Mouse (Mus musculus): ENCODE results near the gene Plin5. TPM values are rescaled to one million over a fixed set of nuclear protein-coding genes. Genes with fewer than 3 reads are reported as not detected.
A peak's percentile ranks its signal among the peaks of the same experiment; 100 is the strongest.

Plin5 gene
- polyA plus RNA-seq, 1 experiment from 2014 or later: 57.3 TPM

DNA sequence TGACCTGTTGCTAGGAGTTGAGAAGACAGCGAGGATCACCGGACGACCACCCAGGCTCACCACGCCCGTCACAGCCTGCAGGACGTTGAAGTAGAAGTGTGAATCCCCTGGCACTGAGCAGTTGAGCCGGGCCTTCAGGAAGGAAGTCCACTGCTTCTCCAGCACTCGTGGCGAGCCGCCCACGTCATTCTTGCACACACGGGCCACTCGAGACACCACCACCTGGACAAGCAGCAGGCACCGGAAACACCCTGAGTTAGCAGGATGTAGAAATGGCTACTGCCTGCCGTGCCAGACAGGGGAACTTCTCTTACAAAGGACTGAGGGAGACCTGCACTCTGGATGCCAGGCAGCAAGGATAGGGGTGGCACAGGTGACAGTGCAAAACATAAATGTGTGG, 10.8 kb upstream of the Plin5 start:
- no peak overlapping the region for H3K4me3 ChIP-seq (ENCODE audit: low read depth, low read length)
- no peaks in the 10 kb centered on the region; the same call in 1 of the 2 replicates for H3K9me3 ChIP-seq (ENCODE audit: low read length)
- peaks cover 13% of the 10 kb centered on the region for H3K4me1 ChIP-seq (ENCODE audit: insufficient read depth)
- H3K27me3 ChIP-seq (ENCODE audit: insufficient read depth, low read length): no peaks in the 10 kb centered on the region
- TF ChIP-seq CTCF (IDR thresholded peaks at IDR 0.05; ENCODE audit: low read depth) (no peak), EP300 (IDR thresholded peaks at IDR 0.05; ENCODE audit: low read depth) (no peak)
- no peak overlapping the region for H3K4me2 ChIP-seq (ENCODE audit: low read depth, low read length)
- peaks cover 20% of the 10 kb centered on the region for H3K36me3 ChIP-seq (replicated peaks; ENCODE audit: insufficient read depth, low read length)
- DNase-seq (peak; percentile 24), ATAC-seq (no peak)
- H3K27ac ChIP-seq (ENCODE audit: low read depth): no peak overlapping the region
- 64% methylated on average over 15 of the region's 15 CpGs for WGBS (ENCODE audit: insufficient replicate concordance)
- no peak overlapping the region for H3K9ac ChIP-seq (replicated peaks)

DNA sequence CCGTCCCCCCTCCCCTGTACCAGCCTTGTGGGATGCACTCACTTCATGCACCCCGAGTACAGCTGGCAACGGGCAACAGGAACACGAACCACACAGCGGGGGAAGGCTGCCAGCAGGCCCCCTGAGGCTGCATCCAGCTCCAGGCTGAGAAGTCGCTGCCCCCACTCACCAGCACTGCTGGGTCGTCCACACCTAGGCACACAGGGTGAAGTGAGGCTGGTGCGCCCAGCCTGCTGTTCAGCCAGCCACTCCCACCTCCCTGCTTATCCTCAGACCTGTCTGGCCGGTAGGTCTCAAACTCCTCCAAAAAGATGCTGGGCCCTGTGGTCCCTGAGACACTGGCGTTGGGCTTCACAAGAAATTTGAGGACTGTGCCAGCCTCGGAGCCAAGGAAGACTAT, 8.8 kb upstream of the Plin5 start:
- no peaks in the 10 kb centered on the region for H3K27me3 ChIP-seq (ENCODE audit: insufficient read depth, low read length)
- peaks cover 5% of the 10 kb centered on the region; the same call in 1 of the 2 replicates for H3K4me1 ChIP-seq (ENCODE audit: insufficient read depth)

DNA sequence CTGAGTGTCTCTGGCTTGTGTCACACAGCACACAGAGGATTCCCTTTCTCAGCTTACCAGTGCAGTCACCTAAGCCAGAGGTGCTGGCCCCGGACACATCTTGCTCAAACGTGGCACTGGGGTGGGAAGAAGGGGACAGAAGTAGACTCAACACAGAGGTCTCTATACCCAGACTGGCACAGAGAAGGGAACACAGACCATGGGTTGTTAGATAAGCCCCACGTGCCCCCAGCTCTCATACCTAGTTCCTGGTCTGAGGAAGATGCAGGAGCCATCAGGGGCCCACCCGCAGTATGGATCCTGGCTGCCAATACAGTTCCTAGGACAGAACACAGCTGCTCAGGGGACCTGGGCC, 7.9 kb upstream of the Plin5 start:
- ATAC-seq (no peak), DNase-seq (no peak)
- H3K4me1 ChIP-seq (ENCODE audit: insufficient read depth): peaks cover 5% of the 10 kb centered on the region; the same call in 1 of the 2 replicates
- WGBS (ENCODE audit: insufficient replicate concordance): 87% methylated on average over 4 of the region's 4 CpGs
- no peak overlapping the region for H3K4me2 ChIP-seq (ENCODE audit: low read depth, low read length)
- no peaks in the 10 kb centered on the region for H3K9me3 ChIP-seq (ENCODE audit: low read length)
- TF ChIP-seq CTCF (IDR thresholded peaks at IDR 0.05; ENCODE audit: low read depth): no peak
- no peak for TF ChIP-seq EP300 (IDR thresholded peaks at IDR 0.05; ENCODE audit: low read depth)
- H3K36me3 ChIP-seq (replicated peaks; ENCODE audit: insufficient read depth, low read length): peaks cover 12% of the 10 kb centered on the region
- H3K27me3 ChIP-seq (ENCODE audit: insufficient read depth, low read length): peaks cover 4% of the 10 kb centered on the region; the same call in 1 of the 2 replicates
- H3K9ac ChIP-seq (replicated peaks): no peak overlapping the region
- no peak overlapping the region for H3K27ac ChIP-seq (ENCODE audit: low read depth)
- H3K4me3 ChIP-seq (ENCODE audit: low read depth, low read length): no peak overlapping the region

More for the DNA sequence above, 8.8 kb upstream of the Plin5 start:
- TF ChIP-seq CTCF (IDR thresholded peaks at IDR 0.05; ENCODE audit: low read depth): no peak
- TF ChIP-seq EP300 (IDR thresholded peaks at IDR 0.05; ENCODE audit: low read depth): no peak
- H3K4me2 ChIP-seq (ENCODE audit: low read depth, low read length): no peak overlapping the region
- no peak overlapping the region for H3K4me3 ChIP-seq (ENCODE audit: low read depth, low read length)
- ATAC-seq (no peak), DNase-seq (no peak)
- peaks cover 18% of the 10 kb centered on the region for H3K36me3 ChIP-seq (replicated peaks; ENCODE audit: insufficient read depth, low read length)
- no peak overlapping the region for H3K9ac ChIP-seq (replicated peaks)
- no peaks in the 10 kb centered on the region; the same call in 1 of the 2 replicates for H3K9me3 ChIP-seq (ENCODE audit: low read length)
- no peak overlapping the region for H3K27ac ChIP-seq (ENCODE audit: low read depth)
- 79% methylated on average over 11 of the region's 11 CpGs for WGBS (ENCODE audit: insufficient replicate concordance)

DNA sequence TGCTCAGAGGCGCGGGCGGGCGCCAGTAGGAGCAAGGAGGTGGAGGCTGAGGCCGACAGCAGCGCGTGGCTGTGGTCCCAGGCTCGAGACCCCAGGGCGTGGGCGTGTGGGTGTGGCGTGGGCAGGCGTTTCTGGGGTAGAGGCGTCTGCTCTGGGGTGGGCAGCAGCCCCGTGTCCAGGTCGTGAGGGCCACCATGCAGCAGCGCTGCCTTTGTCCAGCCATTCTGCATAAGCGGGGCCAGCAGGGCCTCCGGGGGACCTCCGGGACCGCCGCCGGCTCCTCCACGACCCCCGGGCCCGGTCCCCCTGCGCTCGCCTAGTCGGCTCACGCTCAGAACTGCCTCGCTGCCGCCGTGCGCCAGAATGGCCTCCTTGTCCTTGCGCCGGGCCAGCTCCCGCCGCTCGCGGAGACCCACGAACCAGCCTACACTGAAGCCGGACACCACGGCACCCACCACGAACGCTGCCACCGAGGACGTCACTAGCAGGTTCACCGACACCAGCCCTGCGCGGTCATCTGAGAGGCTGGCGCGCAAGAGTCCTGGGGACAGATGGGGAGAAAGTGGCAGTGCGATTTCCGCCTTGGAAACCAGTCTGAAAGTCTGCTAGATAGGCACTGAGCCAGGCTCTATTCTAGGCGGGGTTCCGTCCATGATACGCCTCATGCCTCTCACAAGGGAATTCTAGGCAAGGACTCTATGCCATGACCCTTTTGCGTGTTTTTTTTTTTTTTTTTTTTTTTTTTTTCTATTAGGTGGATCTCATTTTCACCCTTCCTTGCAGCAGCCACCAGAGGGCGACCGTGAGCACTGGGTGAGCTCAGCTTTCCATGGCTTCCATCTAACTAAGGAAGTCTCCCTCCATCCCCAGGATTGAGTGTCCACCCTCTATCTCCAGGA, 7.2 kb upstream of the Plin5 start:
- Histone ChIP-seq H3K9me3 (ENCODE audit: low read length) (no peaks in the 10 kb centered on the region), H3K9ac (replicated peaks) (peak overlapping the region; percentile 54), H3K27me3 (ENCODE audit: insufficient read depth, low read length) (peaks cover 9% of the 10 kb centered on the region; the same call in 1 of the 2 replicates), H3K36me3 (replicated peaks; ENCODE audit: insufficient read depth, low read length) (peaks cover 8% of the 10 kb centered on the region), H3K4me2 (ENCODE audit: low read depth, low read length) (peak overlapping the region; percentile 70), H3K4me1 (ENCODE audit: insufficient read depth) (peaks cover 5% of the 10 kb centered on the region; the same call in 1 of the 2 replicates), H3K27ac (ENCODE audit: low read depth) (peak overlapping the region; percentile 34; the same call in 1 of the 2 replicates), H3K4me3 (ENCODE audit: low read depth, low read length) (peak overlapping the region; percentile 25)
- ATAC-seq (peak; percentile 6; the same call in 1 of the 2 replicates), DNase-seq (peak; percentile 83)
- TF ChIP-seq EP300 (IDR thresholded peaks at IDR 0.05; ENCODE audit: low read depth): no peak
- TF ChIP-seq CTCF (IDR thresholded peaks at IDR 0.05; ENCODE audit: low read depth): peak; percentile 85
- WGBS (ENCODE audit: insufficient replicate concordance): 36% methylated on average over 57 of the region's 59 CpGs

DNA sequence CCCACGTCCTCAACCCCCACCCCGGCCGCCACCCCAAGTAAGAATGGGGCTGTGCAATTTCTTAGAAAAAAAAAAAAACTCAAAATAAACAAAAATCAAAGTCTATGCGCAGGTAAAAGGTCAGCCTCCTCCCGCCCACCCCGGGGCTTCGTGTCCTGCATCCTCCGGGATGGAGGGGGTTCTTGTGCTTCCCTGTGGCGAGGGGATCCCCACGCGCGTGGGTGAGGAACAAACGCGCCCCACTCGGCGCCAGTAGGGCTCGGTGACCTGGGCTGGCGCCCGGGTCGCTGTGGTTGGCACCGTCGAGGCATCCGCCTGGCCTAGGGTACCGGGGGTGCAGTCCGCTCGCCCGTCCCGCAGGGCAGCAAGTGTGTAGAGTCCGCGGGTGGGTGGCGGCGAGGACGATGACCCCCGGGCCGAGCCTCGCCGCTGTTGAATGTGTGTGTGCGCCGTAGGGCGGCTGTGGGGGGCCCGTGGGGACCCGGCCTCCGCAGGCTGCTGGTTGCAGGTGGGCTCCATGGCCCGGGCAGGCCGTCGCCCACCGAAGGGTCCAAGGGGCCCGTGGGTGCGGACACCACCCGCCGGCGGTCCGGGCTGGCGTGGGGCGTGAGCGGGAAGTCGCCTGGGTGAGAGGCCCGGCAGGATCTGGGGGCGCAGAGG, 6.4 kb upstream of the Plin5 start:
- 62% methylated on average over 54 of the region's 59 CpGs for WGBS (ENCODE audit: insufficient replicate concordance)
- Histone ChIP-seq H3K4me3 (ENCODE audit: low read depth, low read length) (peak overlapping the region; percentile 25), H3K9me3 (ENCODE audit: low read length) (no peaks in the 10 kb centered on the region), H3K9ac (replicated peaks) (peak overlapping the region; percentile 54), H3K27me3 (ENCODE audit: insufficient read depth, low read length) (peaks cover 9% of the 10 kb centered on the region; the same call in 1 of the 2 replicates), H3K36me3 (replicated peaks; ENCODE audit: insufficient read depth, low read length) (peaks cover 2% of the 10 kb centered on the region; the same call in 1 of the 2 replicates), H3K4me1 (ENCODE audit: insufficient read depth) (peaks cover 5% of the 10 kb centered on the region), H3K27ac (ENCODE audit: low read depth) (peak overlapping the region; percentile 34; the same call in 1 of the 2 replicates), H3K4me2 (ENCODE audit: low read depth, low read length) (peak overlapping the region; percentile 70)
- TF ChIP-seq CTCF (IDR thresholded peaks at IDR 0.05; ENCODE audit: low read depth) (no peak), EP300 (IDR thresholded peaks at IDR 0.05; ENCODE audit: low read depth) (no peak)
- ATAC-seq: no peak
- no peak for DNase-seq

DNA sequence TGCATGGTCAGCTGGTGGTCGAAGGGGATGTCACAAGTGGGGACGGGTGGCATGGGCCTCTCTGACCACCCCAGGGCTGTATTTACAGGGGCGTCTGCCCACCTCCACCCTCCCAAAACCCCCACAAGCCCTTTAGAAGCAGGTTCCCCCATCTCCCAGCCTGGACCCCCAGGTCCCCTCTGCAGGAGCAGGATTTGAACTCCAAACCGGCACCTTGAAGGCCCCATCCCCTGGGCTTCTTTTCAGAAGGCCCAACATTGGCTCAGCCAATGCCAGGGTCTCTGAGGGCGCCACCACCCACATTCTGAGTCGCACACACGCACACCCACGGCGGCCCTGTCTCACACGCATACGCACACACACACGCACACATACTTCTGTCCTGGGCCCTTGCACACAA, 5.8 kb upstream of the Plin5 start:
- no peak overlapping the region for H3K9ac ChIP-seq (replicated peaks)
- WGBS (ENCODE audit: insufficient replicate concordance): 83% methylated on average over 12 of the region's 12 CpGs
- no peak for TF ChIP-seq EP300 (IDR thresholded peaks at IDR 0.05; ENCODE audit: low read depth)
- TF ChIP-seq CTCF (IDR thresholded peaks at IDR 0.05; ENCODE audit: low read depth): no peak
- H3K36me3 ChIP-seq (replicated peaks; ENCODE audit: insufficient read depth, low read length): peaks cover 2% of the 10 kb centered on the region; the same call in 1 of the 2 replicates
- ATAC-seq (no peak), DNase-seq (no peak)
- H3K4me1 ChIP-seq (ENCODE audit: insufficient read depth): peaks cover 5% of the 10 kb centered on the region
- no peak overlapping the region for H3K4me2 ChIP-seq (ENCODE audit: low read depth, low read length)
- H3K27me3 ChIP-seq (ENCODE audit: insufficient read depth, low read length): peaks cover 9% of the 10 kb centered on the region; the same call in 1 of the 2 replicates
- no peak overlapping the region for H3K4me3 ChIP-seq (ENCODE audit: low read depth, low read length)
- H3K27ac ChIP-seq (ENCODE audit: low read depth): no peak overlapping the region
- H3K9me3 ChIP-seq (ENCODE audit: low read length): no peaks in the 10 kb centered on the region

All from liver, postnatal 0 days (tissue).